In genomic region chr11:19014441-19015161, GRCm38 (mm10) we compare ENCODE assay signal across 8 mouse cellular contexts. TPM values are rescaled to one million over a fixed set of nuclear protein-coding genes. Genes with fewer than 3 reads are reported as not detected.
DNase-seq lines count a peak whose midpoint lies in the region; ATAC-seq and TF ChIP-seq lines count a peak whose summit lies in the region.

No protein-coding gene starts in this region.

- H3K4me3 ChIP-seq in thymus, adult 2 months (ENCODE audit: control insufficient read depth, insufficient read depth, low read length), result peak overlapping the region; percentile 2; the same call in 1 of the 2 replicates
- H3K4me3 ChIP-seq in embryonic facial prominence, embryonic 10.5 days, result peak overlapping the region; percentile 78
- H3K4me3 ChIP-seq in liver, embryonic 13.5 days (replicated peaks), result peak overlapping the region; percentile 59
- H3K4me3 ChIP-seq in small intestine, adult 2 months (ENCODE audit: low read depth, low read length), result peak overlapping the region; percentile 56

- H3K9me3 ChIP-seq in embryonic facial prominence, embryonic 10.5 days, result no peaks in the 10 kb centered on the region
- H3K9me3 ChIP-seq in liver, embryonic 13.5 days (replicated peaks), result no peaks in the 10 kb centered on the region

- no peak for TF ChIP-seq POLR2A in thymus, adult 2 months (IDR thresholded peaks at IDR 0.05; ENCODE audit: control insufficient read depth, extremely low read depth, insufficient read depth, low read length, poor library complexity)
- no peak for TF ChIP-seq POLR2A in small intestine, adult 2 months (IDR thresholded peaks at IDR 0.05; ENCODE audit: low read depth, low read length)

- no peak for DNase-seq in thymus, adult 2 months
- DNase-seq in thymus, postnatal 36 days, result no peak
- peak; percentile 72 for DNase-seq in embryonic facial prominence, embryonic 10.5 days (ENCODE audit: low spot score)
- DNase-seq in heart, postnatal 14 days, result peak; percentile 49 to 53
- DNase-seq in liver, embryonic 13.5 days, result no peak
- DNase-seq in layer of hippocampus, adult 9-11 months, result no peak
- DNase-seq in layer of hippocampus, adult 11-12 months (ENCODE audit: low spot score), result no peak

- peak overlapping the region; percentile 79 for H3K4me2 ChIP-seq in liver, embryonic 13.5 days

- TF ChIP-seq CTCF in thymus, adult 2 months (IDR thresholded peaks at IDR 0.05; ENCODE audit: borderline replicate concordance, control insufficient read depth, extremely low read depth, insufficient read depth, low read length, poor library complexity), result no peak
- TF ChIP-seq CTCF in small intestine, adult 2 months (IDR thresholded peaks at IDR 0.05; ENCODE audit: extremely low read depth, insufficient read length, insufficient replicate concordance, low read depth, low read length), result no peak

- H3K36me3 ChIP-seq in thymus, adult 2 months (ENCODE audit: control insufficient read depth, insufficient read depth, low read length), result no peaks in the 10 kb centered on the region
- H3K36me3 ChIP-seq in embryonic facial prominence, embryonic 10.5 days (replicated peaks), result peaks cover 29% of the 10 kb centered on the region
- 0 out of 2 replicates have a peak, but pooled peaks cover 4% of the 10 kb centered on the region for H3K36me3 ChIP-seq in liver, embryonic 13.5 days
- no peaks in the 10 kb centered on the region for H3K36me3 ChIP-seq in small intestine, adult 2 months (ENCODE audit: control insufficient read depth, insufficient read depth, low read length)

- peaks cover 12% of the 10 kb centered on the region; the same call in 1 of the 2 replicates for H3K27me3 ChIP-seq in thymus, adult 2 months (ENCODE audit: control insufficient read depth, insufficient read depth, low read length)
- peaks cover 65% of the 10 kb centered on the region for H3K27me3 ChIP-seq in embryonic facial prominence, embryonic 10.5 days (replicated peaks; ENCODE audit: low read depth, poor library complexity, severe bottlenecking)
- peaks cover 65% of the 10 kb centered on the region for H3K27me3 ChIP-seq in liver, embryonic 13.5 days
- H3K27me3 ChIP-seq in small intestine, adult 2 months (ENCODE audit: control insufficient read depth, insufficient read depth, low read length), result peaks cover 20% of the 10 kb centered on the region

- no peak for ATAC-seq in liver, embryonic 13.5 days (ENCODE audit: low read depth)

- intact Hi-C loops in heart, postnatal 14 days (cut with DNase I), result loop anchor here (5.0 kb wide), 4 partner anchors 57 to 1327 kb away; no protein-coding TSS in a partner anchor

- H3K9ac ChIP-seq in liver, embryonic 13.5 days, result peak overlapping the region; percentile 74

- 5% methylated on average over 35 of the region's 35 CpGs for WGBS in thymus, adult 2 months
- WGBS in embryonic facial prominence, embryonic 10.5 days, result 1% methylated on average over 35 of the region's 35 CpGs
- WGBS in liver, embryonic 13.5 days (ENCODE audit: insufficient replicate concordance), result 2% methylated on average over 35 of the region's 35 CpGs
- 14% methylated on average over 35 of the region's 35 CpGs for WGBS in small intestine, adult 2 months

- H3K4me1 ChIP-seq in thymus, adult 2 months (replicated peaks; ENCODE audit: control insufficient read depth, insufficient read depth, low read length), result no peaks in the 10 kb centered on the region
- peaks cover 42% of the 10 kb centered on the region for H3K4me1 ChIP-seq in embryonic facial prominence, embryonic 10.5 days
- H3K4me1 ChIP-seq in liver, embryonic 13.5 days (replicated peaks), result peaks cover 14% of the 10 kb centered on the region; the same call in 1 of the 2 replicates
- no peaks in the 10 kb centered on the region; the same call in 1 of the 2 replicates for H3K4me1 ChIP-seq in small intestine, adult 2 months (ENCODE audit: control insufficient read depth, insufficient read depth, insufficient read length, low read length)

- H3K27ac ChIP-seq in thymus, adult 2 months (ENCODE audit: control insufficient read depth, insufficient read depth, low read length), result peak overlapping the region; percentile 30; the same call in 1 of the 2 replicates
- H3K27ac ChIP-seq in embryonic facial prominence, embryonic 10.5 days (replicated peaks), result peak overlapping the region; percentile 99
- peak overlapping the region; percentile 34 for H3K27ac ChIP-seq in liver, embryonic 13.5 days
- H3K27ac ChIP-seq in small intestine, adult 2 months (ENCODE audit: insufficient read depth, low read depth, low read length), result no peak overlapping the region; the same call in 1 of the 2 replicates

RNA-seq across cellular contexts. Expression of gene Meis1, which starts 4.2 kb away (rescaled TPM):
- 4.6 and 6.6 TPM in 2 replicates for polyA plus RNA-seq in thymus, adult 2 months (2012; rRNA removed)
- polyA plus RNA-seq in embryonic facial prominence, embryonic 10.5 days (2016; fragmentation: Nextera tagmentation; extraction: Ambion mirVana), result 73.3 and 89.6 TPM in 2 replicates
- total RNA-seq in heart, postnatal 14 days (2021), result 10 to 100 TPM; 30.1 to 33.9 TPM
- polyA plus RNA-seq in liver, embryonic 13.5 days (2015; fragmentation: Nextera tagmentation; extraction: Ambion mirVana), result 10.7 and 12.6 TPM in 2 replicates
- 3.4 and 4.0 TPM in 2 replicates for polyA plus RNA-seq in small intestine, adult 2 months (2012; rRNA removed)

Comparison
In these comparisons a context has a peak if more than half of its experiments do, and no peak if none do; other contexts are left out.
1. DNase-seq: peak in embryonic facial prominence, embryonic 10.5 days (single experiment) and heart, postnatal 14 days (2 of 2); none in thymus, adult 2 months (single experiment), thymus, postnatal 36 days (0 of 2), liver, embryonic 13.5 days (single experiment), layer of hippocampus, adult 9-11 months (single experiment) and layer of hippocampus, adult 11-12 months (single experiment).
2. H3K4me3 ChIP-seq: peak in every context shown above with its lines; median percentile 78 in embryonic facial prominence, embryonic 10.5 days; 59 in liver, embryonic 13.5 days; 56 in small intestine, adult 2 months; 2 in thymus, adult 2 months.